Mouse (Mus musculus) cerebellum, adult 9-10 months (tissue): ENCODE results near the gene Pvalb.

Experiments
- DNase-seq: peaks from one replicate; pipeline ENCODE4 v3.0.0; 2022

Gene Pvalb

DNA sequence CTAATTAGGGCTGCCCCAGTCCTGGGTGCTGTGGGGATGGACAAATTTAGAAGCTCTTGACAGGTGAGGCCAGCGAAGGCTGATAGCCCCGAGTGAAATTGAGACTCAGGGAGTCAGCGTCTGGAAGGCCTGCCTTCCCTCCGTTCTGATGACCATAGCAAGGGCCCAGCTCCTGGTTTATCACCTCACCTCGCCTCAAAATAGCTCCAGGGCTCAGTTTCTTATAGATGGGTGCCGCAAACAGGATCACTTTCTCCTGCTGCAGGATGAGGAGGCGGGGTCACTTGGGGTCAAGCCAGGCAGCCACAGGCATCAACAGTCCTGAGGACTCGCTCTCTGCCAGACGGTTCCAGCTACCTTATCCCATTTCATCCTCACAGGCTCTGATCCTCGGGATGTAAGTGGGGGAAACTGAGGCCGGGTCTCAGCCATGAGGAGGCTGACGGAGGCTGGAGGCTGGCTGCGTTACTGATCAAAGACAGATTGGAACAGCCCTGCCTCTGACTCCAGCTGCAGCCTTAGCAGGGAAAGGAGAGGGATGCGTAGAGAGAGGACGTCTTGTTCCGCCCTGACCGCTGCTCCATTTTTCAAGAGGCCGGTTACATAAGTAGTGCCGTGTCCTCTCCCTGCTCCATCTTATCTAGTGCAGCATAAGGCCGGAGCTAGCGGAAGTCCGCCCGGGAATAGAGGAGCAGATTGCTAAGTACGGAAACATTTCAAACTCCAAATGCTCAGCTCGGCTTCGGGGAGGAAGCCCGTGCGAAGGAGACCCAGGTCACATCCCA, 10.9 kb downstream of the Pvalb start:
- DNase-seq = no peak

- no peak for DNase-seq
Observed at GRCm38 (mm10) chr15:78194320-78194719, 11.9 kb downstream of the Pvalb start.

GRCm38 (mm10) chr15:78189636-78190035, 16.6 kb downstream of the Pvalb start:
- DNase-seq = no peak

DNA sequence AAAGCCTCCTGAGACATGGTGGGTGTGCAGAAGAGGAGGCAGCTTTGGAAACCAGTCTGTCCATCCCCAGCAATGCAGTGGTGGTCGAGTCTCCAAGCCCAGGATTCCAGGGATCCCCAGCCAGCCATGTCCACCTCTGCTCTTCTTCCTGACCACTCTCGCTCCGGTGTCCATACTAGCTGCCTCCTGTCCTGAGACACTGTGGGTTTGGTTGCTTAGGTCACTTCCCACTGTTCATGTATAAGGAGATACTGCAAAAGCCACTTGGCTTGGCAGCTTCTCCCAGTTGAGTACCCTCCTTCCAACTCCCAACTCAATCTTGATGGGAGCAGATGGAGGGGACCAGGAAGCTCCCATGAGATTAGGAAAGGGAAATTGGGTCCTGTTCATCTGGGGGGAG, 17.7 kb downstream of the Pvalb start:
- DNase-seq = no peak

GRCm38 (mm10) chr15:78186906-78187305, 19.3 kb downstream of the Pvalb start:
- DNase-seq = no peak

- no peak for DNase-seq
Observed at GRCm38 (mm10) chr15:78185609-78186008, 20.6 kb downstream of the Pvalb start.

- no peak for DNase-seq
Observed at GRCm38 (mm10) chr15:78184855-78185254, 21.3 kb downstream of the Pvalb start.

- no peak for DNase-seq
Observed at GRCm38 (mm10) chr15:78181701-78182405, 24.3 kb downstream of the Pvalb start.

DNA sequence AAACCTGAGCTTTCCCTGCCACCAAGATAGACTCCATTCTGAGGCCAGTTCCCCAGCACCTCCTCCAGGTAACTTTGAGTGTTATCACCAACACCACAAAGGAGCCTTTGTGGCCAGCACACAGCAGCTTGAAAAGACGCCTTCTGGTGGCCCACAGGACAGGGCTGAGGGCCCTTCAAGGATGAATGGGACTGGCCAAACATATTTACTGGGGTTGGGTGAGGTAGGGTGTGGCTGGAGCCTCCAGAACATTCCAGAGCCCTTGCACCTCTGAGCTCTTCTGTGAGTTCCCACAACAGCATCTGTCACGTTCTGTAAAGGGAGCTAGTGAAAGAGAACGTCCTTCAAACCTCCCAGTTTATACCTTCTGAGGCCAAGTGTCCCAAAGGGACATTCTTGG, 26.4 kb downstream of the Pvalb start:
- no peak for DNase-seq

DNA sequence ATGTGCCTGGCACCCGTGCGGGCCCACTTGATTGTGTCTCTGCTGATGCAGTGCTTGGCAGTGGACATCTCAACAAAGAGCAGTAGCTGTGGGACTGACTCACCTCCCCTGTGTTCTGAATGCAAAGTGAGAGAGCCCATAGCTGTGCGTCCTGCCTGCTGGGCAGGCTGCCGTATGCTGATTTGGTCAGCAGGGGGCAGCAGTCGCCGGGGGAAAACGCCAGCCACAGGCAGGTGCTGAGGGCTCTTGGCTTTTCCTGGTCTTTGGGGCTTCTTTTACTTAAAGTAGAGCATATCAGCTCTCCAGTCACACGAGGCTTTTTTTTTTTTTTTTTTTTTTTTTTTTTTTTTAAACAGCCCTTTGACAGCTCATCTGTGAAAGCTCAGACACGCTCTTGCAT, 27.8 kb downstream of the Pvalb start:
- DNase-seq = peak; percentile 78

DNA sequence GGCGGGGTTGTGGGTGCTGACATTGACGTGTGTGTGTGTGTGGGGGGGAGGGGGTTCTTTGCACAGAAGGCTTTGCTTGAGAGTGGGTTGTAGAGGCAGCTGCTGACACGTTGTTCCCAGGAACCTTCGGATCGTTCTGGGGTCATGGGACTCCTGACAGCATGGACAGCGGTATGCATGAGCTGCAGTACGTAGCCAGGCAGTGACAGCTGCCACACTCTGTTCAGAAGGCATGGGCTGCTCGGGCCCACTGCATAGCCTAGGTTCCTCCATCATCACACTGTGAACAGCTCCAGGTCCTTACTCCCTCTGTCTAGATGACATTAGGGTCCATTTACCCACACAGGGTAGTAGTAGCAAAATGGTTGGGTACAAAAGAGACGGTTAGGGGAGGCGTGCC, 28.9 kb downstream of the Pvalb start:
- DNase-seq = no peak

DNA sequence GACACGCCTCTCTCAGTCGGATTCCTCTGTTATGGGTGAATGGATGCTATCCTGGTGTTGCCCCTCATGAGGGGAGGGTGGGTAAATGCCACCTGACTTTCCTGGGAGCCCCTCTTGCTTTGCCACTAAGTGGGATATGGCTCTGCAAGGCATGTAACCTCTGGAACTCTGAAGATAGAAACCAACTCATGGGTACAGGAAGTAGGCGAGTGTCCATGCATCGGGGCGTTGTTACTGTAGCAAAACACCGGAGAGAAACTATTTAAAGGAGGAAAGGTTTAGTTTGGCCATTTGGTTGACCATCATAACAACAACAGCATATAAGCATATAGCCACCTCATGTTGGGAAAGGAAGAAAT, 31.3 kb downstream of the Pvalb start:
- DNase-seq = no peak

- peak; percentile 100 for DNase-seq
Observed at GRCm38 (mm10) chr15:78173972-78174886, 32.0 kb downstream of the Pvalb start, which contains the start of gene Ift27. TSS of gene Ift27 (minus strand) at chr15:78174107.

- peak; percentile 69 for DNase-seq
Observed at GRCm38 (mm10) chr15:78172899-78173817, 33.0 kb downstream of the Pvalb start.

DNA sequence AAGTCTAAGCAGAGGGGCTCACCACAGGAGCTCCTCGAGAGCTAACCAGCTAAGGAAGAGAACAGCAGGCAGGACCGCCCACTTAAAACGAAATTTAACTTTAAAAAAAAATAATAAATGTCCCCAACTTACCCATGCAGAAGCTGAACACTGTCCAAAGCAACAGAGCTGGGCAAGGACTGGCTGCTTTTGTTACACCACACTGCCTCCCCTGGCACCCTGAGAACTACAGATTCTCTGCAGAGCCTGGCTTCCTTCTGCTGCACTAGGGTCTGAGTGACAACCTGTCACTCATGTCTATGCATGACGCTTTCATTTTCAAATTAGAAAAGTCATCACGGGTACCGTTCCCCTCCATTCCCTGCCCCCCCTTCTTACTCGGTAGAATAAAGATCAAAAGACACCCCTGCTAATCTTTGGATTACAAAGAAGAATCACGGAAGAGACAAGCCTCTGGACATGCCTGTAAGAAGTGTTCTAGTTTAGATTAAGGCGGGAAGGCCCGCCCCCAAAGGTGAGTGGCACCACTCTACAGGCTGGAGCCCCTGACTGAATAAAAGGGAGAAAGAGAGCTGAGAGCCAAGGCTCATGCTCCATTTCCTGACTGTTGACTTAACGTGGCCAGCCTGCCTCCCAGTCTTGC, 33.8 kb downstream of the Pvalb start:
- peak; percentile 60 for DNase-seq

GRCm38 (mm10) chr15:78171651-78172050, 34.5 kb downstream of the Pvalb start:
- peak; percentile 48 for DNase-seq

- DNase-seq = no peak
Observed at GRCm38 (mm10) chr15:78170708-78171107, 35.5 kb downstream of the Pvalb start.

GRCm38 (mm10) chr15:78169566-78169965, 36.6 kb downstream of the Pvalb start:
- no peak for DNase-seq

DNA sequence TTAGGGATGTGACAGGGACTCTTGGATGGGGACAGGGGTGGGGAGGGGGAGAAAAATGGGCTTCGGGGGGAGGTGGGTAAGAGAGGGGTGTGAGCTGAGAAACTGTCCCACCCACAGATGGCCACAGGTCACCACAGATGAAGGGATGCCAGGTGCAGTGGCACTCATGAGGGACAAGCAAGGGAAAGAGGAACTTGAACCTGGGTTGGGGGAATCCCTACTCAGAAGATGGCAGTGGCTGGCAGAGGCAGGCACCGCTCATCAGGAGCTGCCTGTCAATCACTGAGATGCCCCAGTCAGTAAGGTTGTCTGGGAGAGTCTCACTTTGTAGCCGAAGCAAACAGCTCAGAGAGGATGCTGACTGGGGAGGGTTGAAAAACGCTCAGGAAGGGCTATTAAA, 40.9 kb downstream of the Pvalb start:
- DNase-seq = no peak

- no peak for DNase-seq
Observed at GRCm38 (mm10) chr15:78164466-78164865, 41.7 kb downstream of the Pvalb start.

- DNase-seq = no peak
Observed at GRCm38 (mm10) chr15:78161946-78162345, 44.3 kb downstream of the Pvalb start.

DNA sequence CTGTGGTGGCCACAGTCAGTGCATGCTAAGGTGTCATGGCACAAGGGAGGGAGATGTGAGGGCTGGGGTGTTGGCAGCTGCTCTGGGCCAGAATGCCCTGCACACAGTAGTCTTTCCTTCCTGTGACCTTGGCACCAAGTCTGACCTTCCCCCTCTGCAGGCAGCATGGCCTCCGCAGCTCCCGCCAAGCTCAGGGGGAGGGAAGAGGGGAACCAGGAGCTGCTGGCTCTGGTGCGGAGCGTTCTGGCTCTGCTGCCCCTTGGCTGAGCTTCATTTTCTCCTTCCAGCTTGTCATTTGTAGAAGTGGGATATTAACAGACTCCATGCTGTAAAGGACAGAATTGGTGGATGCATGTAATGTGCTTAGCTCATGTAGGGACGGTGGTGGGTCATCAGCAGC, 47.9 kb downstream of the Pvalb start:
- no peak for DNase-seq
